ENCODE assay signal across 9 mouse cellular contexts in genomic region chr2:164786388-164786885, GRCm38 (mm10). TPM values are rescaled to one million over a fixed set of nuclear protein-coding genes. Genes with fewer than 3 reads are reported as not detected.
A peak's percentile ranks its signal among the peaks of the same experiment; 100 is the strongest.
DNase-seq lines count a peak whose midpoint lies in the region; ATAC-seq and TF ChIP-seq lines count a peak whose summit lies in the region.
"Had no signal": no experiment of that assay in that cellular context is flagged by ENCODE, and none has a peak within 500 bp of the region (broad histone marks: within the 10 kb centered on the region; RNA-seq: fewer than 3 reads in every experiment).

No protein-coding gene starts in this region.

- H3K27ac ChIP-seq in heart, embryonic 12.5 days (ENCODE audit: poor library complexity, severe bottlenecking) = peak overlapping the region; percentile 86
- no peak overlapping the region for H3K27ac ChIP-seq in hindbrain, embryonic 12.5 days

- peak overlapping the region; percentile 78 for H3K4me2 ChIP-seq in heart, embryonic 12.5 days
- H3K4me2 ChIP-seq in hindbrain, embryonic 12.5 days (replicated peaks) = peak overlapping the region; percentile 84

- H3K4me3 ChIP-seq in heart, embryonic 12.5 days = peak overlapping the region; percentile 66
- peak overlapping the region; percentile 68 for H3K4me3 ChIP-seq in hindbrain, embryonic 12.5 days

- peaks cover 29% of the 10 kb centered on the region for H3K4me1 ChIP-seq in heart, embryonic 12.5 days (replicated peaks)
- H3K4me1 ChIP-seq in hindbrain, embryonic 12.5 days = peaks cover 20% of the 10 kb centered on the region

- TF ChIP-seq CTCF in brain, embryonic 14.5 days (IDR thresholded peaks at IDR 0.05; ENCODE audit: borderline replicate concordance, extremely low read depth, insufficient read depth, insufficient read length) = no peak

- no peaks in the 10 kb centered on the region for H3K9me3 ChIP-seq in heart, embryonic 12.5 days (replicated peaks)
- H3K9me3 ChIP-seq in hindbrain, embryonic 12.5 days (replicated peaks) = no peaks in the 10 kb centered on the region

- H3K9ac ChIP-seq in heart, embryonic 12.5 days = peak overlapping the region; percentile 83
- H3K9ac ChIP-seq in hindbrain, embryonic 12.5 days = peak overlapping the region; percentile 68

- no peak; the same call in 1 of the 2 replicates for ATAC-seq in heart, embryonic 12.5 days (ENCODE audit: insufficient number of reproducible peaks, low FRiP score)
- ATAC-seq in hindbrain, embryonic 12.5 days (ENCODE audit: low FRiP score) = peak; percentile 54

- H3K36me3 ChIP-seq in heart, embryonic 12.5 days = peaks cover 28% of the 10 kb centered on the region
- peaks cover 16% of the 10 kb centered on the region for H3K36me3 ChIP-seq in hindbrain, embryonic 12.5 days

- WGBS in heart, embryonic 12.5 days = 4% methylated on average over 15 of the region's 15 CpGs
- 10% methylated on average over 15 of the region's 15 CpGs for WGBS in hindbrain, embryonic 12.5 days

- no peaks in the 10 kb centered on the region for H3K27me3 ChIP-seq in heart, embryonic 12.5 days (replicated peaks)
- peaks cover 3% of the 10 kb centered on the region; the same call in 1 of the 2 replicates for H3K27me3 ChIP-seq in hindbrain, embryonic 12.5 days

- DNase-seq in heart, adult 18-20 months = no peak
- peak; percentile 26 for DNase-seq in brain, embryonic 14.5 days (ENCODE audit: low read depth)
- DNase-seq in lung, postnatal 14 days = peak; percentile 28
- DNase-seq in adrenal gland, postnatal 4 days (ENCODE audit: low spot score in 2 of 2) = no peak
- no peak for DNase-seq in adrenal gland, adult 18-20 months (ENCODE audit: low spot score in 2 of 2)
- DNase-seq in left cerebral cortex, postnatal 14 days (ENCODE audit: low spot score in 2 of 2) = no peak

- no peak for TF ChIP-seq POLR2A in brain, embryonic 14.5 days (IDR thresholded peaks at IDR 0.05; ENCODE audit: borderline replicate concordance, extremely low read depth, insufficient read depth, insufficient read length, poor library complexity, severe bottlenecking)

- intact Hi-C loops in left cerebral cortex, postnatal 14 days (cut with DNase I) = no loop called here

RNA-seq across cellular contexts. Expression of gene Snx21, which starts 0.8 kb away (rescaled TPM):
- polyA plus RNA-seq in heart, embryonic 12.5 days (2016; fragmentation: Nextera tagmentation; extraction: Ambion mirVana) = 30.8 and 31.7 TPM in 2 replicates
- 10 to 100 TPM; 23.9 to 25.6 TPM for total RNA-seq in heart, adult 18-20 months (2021)
- 25.9 and 27.0 TPM in 2 replicates for polyA plus RNA-seq in brain, embryonic 14.5 days (2012; rRNA removed)
- 15.0 and 15.7 TPM in 2 replicates for polyA plus RNA-seq in hindbrain, embryonic 12.5 days (2016; fragmentation: Nextera tagmentation; extraction: Ambion mirVana)
- total RNA-seq in adrenal gland, postnatal 4 days (2021) = 10 to 100 TPM; 40.5 to 42.9 TPM
- 10 to 100 TPM; 25.0 to 28.4 TPM for total RNA-seq in adrenal gland, adult 18-20 months (2021)
- 10 to 100 TPM; 46.0 to 46.8 TPM for total RNA-seq in left cerebral cortex, postnatal 14 days (2021)

RNA-seq across cellular contexts. Expression of gene Tnnc2, which starts 6.7 kb away (rescaled TPM):
- 0.36 and 1.6 TPM in 2 replicates for polyA plus RNA-seq in heart, embryonic 12.5 days (2016; fragmentation: Nextera tagmentation; extraction: Ambion mirVana)
- 1 to 10 TPM in 1 of 2 experiments, not detected in 1; 1.2 TPM for total RNA-seq in heart, adult 18-20 months (2021)
- polyA plus RNA-seq in brain, embryonic 14.5 days (2012; rRNA removed) = 1.7 TPM in 2 replicates
- polyA plus RNA-seq in hindbrain, embryonic 12.5 days (2016; fragmentation: Nextera tagmentation; extraction: Ambion mirVana) = 4.9 and 31.3 TPM in 2 replicates
- 100 to 1,000 TPM in 1 of 2 experiments, 10 to 100 TPM in 1; 94.0 to 231 TPM for total RNA-seq in adrenal gland, postnatal 4 days (2021)
- total RNA-seq in adrenal gland, adult 18-20 months (2021) = 10 to 100 TPM in 1 of 2 experiments, not detected in 1; 11.3 TPM
- total RNA-seq in left cerebral cortex, postnatal 14 days (2021) = 1 to 10 TPM in 1 of 2 experiments, not detected in 1; 1.1 TPM
- total RNA-seq: neutrophil, adult 5-6 weeks had no signal

RNA-seq across cellular contexts. Expression of gene Ube2c, which starts 16.7 kb away (rescaled TPM):
- polyA plus RNA-seq in heart, embryonic 12.5 days (2016; fragmentation: Nextera tagmentation; extraction: Ambion mirVana) = 455 and 459 TPM in 2 replicates
- 1 to 10 TPM in 1 of 2 experiments, under 1 TPM in 1; 0.80 to 2.4 TPM for total RNA-seq in heart, adult 18-20 months (2021)
- 94.0 and 201 TPM in 2 replicates for polyA plus RNA-seq in brain, embryonic 14.5 days (2012; rRNA removed)
- polyA plus RNA-seq in hindbrain, embryonic 12.5 days (2016; fragmentation: Nextera tagmentation; extraction: Ambion mirVana) = 296 and 341 TPM in 2 replicates
- total RNA-seq in adrenal gland, postnatal 4 days (2021) = 10 to 100 TPM; 48.4 to 64.6 TPM
- 1 to 10 TPM; 1.4 to 4.0 TPM for total RNA-seq in adrenal gland, adult 18-20 months (2021)
- 1 to 10 TPM; 2.0 to 3.0 TPM for total RNA-seq in left cerebral cortex, postnatal 14 days (2021)

RNA-seq across cellular contexts. Expression of gene Acot8, which starts 18.2 kb away (rescaled TPM):
- 14.9 and 16.1 TPM in 2 replicates for polyA plus RNA-seq in heart, embryonic 12.5 days (2016; fragmentation: Nextera tagmentation; extraction: Ambion mirVana)
- total RNA-seq in heart, adult 18-20 months (2021) = 10 to 100 TPM; 12.4 to 12.5 TPM
- 29.7 and 41.1 TPM in 2 replicates for polyA plus RNA-seq in brain, embryonic 14.5 days (2012; rRNA removed)
- polyA plus RNA-seq in hindbrain, embryonic 12.5 days (2016; fragmentation: Nextera tagmentation; extraction: Ambion mirVana) = 15.3 and 17.0 TPM in 2 replicates
- 10 to 100 TPM; 30.1 to 31.3 TPM for total RNA-seq in adrenal gland, postnatal 4 days (2021)
- 10 to 100 TPM; 32.6 to 36.6 TPM for total RNA-seq in adrenal gland, adult 18-20 months (2021)
- 10 to 100 TPM; 25.8 to 27.7 TPM for total RNA-seq in left cerebral cortex, postnatal 14 days (2021)

RNA-seq across cellular contexts. Expression of gene Zswim3, which starts 18.5 kb away (rescaled TPM):
- 5.4 and 6.7 TPM in 2 replicates for polyA plus RNA-seq in heart, embryonic 12.5 days (2016; fragmentation: Nextera tagmentation; extraction: Ambion mirVana)
- total RNA-seq in heart, adult 18-20 months (2021) = 1 to 10 TPM; 2.4 to 2.5 TPM
- polyA plus RNA-seq in brain, embryonic 14.5 days (2012; rRNA removed) = 8.5 and 10.1 TPM in 2 replicates
- polyA plus RNA-seq in hindbrain, embryonic 12.5 days (2016; fragmentation: Nextera tagmentation; extraction: Ambion mirVana) = 11.9 and 12.2 TPM in 2 replicates
- total RNA-seq in adrenal gland, postnatal 4 days (2021) = 1 to 10 TPM; 3.8 to 4.5 TPM
- 1 to 10 TPM; 4.2 to 5.3 TPM for total RNA-seq in adrenal gland, adult 18-20 months (2021)
- 1 to 10 TPM; 7.7 to 8.3 TPM for total RNA-seq in left cerebral cortex, postnatal 14 days (2021)

Comparison
In these comparisons a context has a peak if more than half of its experiments do, and no peak if none do; other contexts are left out.
1. RNA of gene Tnnc2, which starts 6.7 kb away (total RNA-seq): 94.0 to 231 TPM in adrenal gland, postnatal 4 days; 11.3 TPM in adrenal gland, adult 18-20 months, 1.2 TPM in heart, adult 18-20 months and 1.1 TPM in left cerebral cortex, postnatal 14 days; every median in the first group is over 4 times any median in the second.
2. RNA of gene Ube2c, which starts 16.7 kb away (total RNA-seq): 48.4 to 64.6 TPM in adrenal gland, postnatal 4 days; 1.4 to 4.0 TPM in adrenal gland, adult 18-20 months, 2.0 to 3.0 TPM in left cerebral cortex, postnatal 14 days and 0.80 to 2.4 TPM in heart, adult 18-20 months; every median in the first group is over 4 times any median in the second.
3. DNase-seq: peak in brain, embryonic 14.5 days (single experiment) and lung, postnatal 14 days (single experiment); none in heart, adult 18-20 months (0 of 2), adrenal gland, postnatal 4 days (0 of 2), adrenal gland, adult 18-20 months (0 of 2) and left cerebral cortex, postnatal 14 days (0 of 2).